Mouse (Mus musculus): ENCODE data around the gene Ece2.

GRCm38 (mm10) chr16:20670291-20670690 is 40.7 kb downstream of the Ece2 start:
- TF ChIP-seq POLR2A (IDR thresholded peaks at IDR 0.05; ENCODE audit: low read depth, low read length) (no peak), CTCF (IDR thresholded peaks at IDR 0.05; ENCODE audit: extremely low read depth, insufficient read depth, insufficient read length, insufficient replicate concordance) (no peak)
